Mouse (Mus musculus) liver, embryonic 14.5 days (tissue): Measurements from ENCODE around the gene Tacc2.

ENCODE experiments used
- CTCF ChIP-seq: IDR thresholded peaks from 2 replicates; pipeline ENCODE4 v1.5.1; 2016; ENCODE audit warnings: antibody characterized with exemption, low read depth, control low read depth
- EP300 ChIP-seq: IDR thresholded peaks from 2 replicates; pipeline ENCODE4 v1.6.1; 2016; ENCODE audit warnings: antibody characterized with exemption, low read depth

GRCm38 (mm10) chr7:130555597-130555996, 21.6 kb upstream of the Tacc2 start:
- no peak for TF ChIP-seq CTCF
- TF ChIP-seq EP300, result no peak
